Mouse (Mus musculus) colon, adult 2 months (tissue): ENCODE results near the gene Prune1. TPM values are rescaled to one million over a fixed set of nuclear protein-coding genes. Genes with fewer than 3 reads are reported as not detected.

ENCODE experiments used
- polyA plus RNA-seq: library from polyadenylated mRNA; depleted of rRNA; stranded (reverse); fragments of >200 nt; gene quantifications from 2 replicates; pipeline ENCODE4 v1.2.3, GENCODE M21; 2012; rRNA removed

Gene Prune1
- polyA plus RNA-seq: 10.7 and 12.5 TPM in 2 replicates

GRCm38 (mm10) chr3:95281216-95282126 lies at the start of gene Prune1, which contains the start of gene Mindy1:
Gene Prune1 (minus strand): TSS chr3:95282076.
Gene Mindy1 (plus strand): TSS chr3:95281345.

GRCm38 (mm10) chr3:95314486-95315093 lies 32.7 kb upstream of the Prune1 start, which contains the start of gene Cers2:
Gene Cers2 (plus strand): TSS chr3:95314791.

GRCm38 (mm10) chr3:95307100-95307499 lies 25.2 kb upstream of the Prune1 start, which contains the start of gene Anxa9:
Gene Anxa9 (minus strand): TSS chr3:95307176.

GRCm38 (mm10) chr3:95250783-95251424 lies 31.0 kb downstream of the Prune1 start, which contains the start of gene Bnipl:
Gene Bnipl (minus strand): TSS chr3:95251193.

GRCm38 (mm10) chr3:95241498-95241897 lies 40.4 kb downstream of the Prune1 start, which contains the start of gene Gm128:
Gene Gm128 (minus strand): TSS chr3:95241598.

GRCm38 (mm10) chr3:95231298-95232221 lies 50.3 kb downstream of the Prune1 start, which contains the start of gene Mllt11:
Gene Mllt11 (minus strand): TSS chr3:95232171.

GRCm38 (mm10) chr3:95228148-95228893 lies 53.6 kb downstream of the Prune1 start, which contains the start of gene Cdc42se1:
Gene Cdc42se1 (plus strand): TSS chr3:95228732.

GRCm38 (mm10) chr3:95217255-95218134 lies 64.4 kb downstream of the Prune1 start, which contains the start of gene Gabpb2:
Gene Gabpb2 (minus strand): TSS chr3:95217916.

Other genes starting within 250 kb of the Prune1 start
- gene Psmd4, start 239.5 kb downstream of the Prune1 start, polyA plus RNA-seq: 102 and 110 TPM in 2 replicates
- gene Pip5k1a, start 175.1 kb downstream of the Prune1 start, polyA plus RNA-seq: 10.7 and 11.9 TPM in 2 replicates
- gene Vps72, start 171.1 kb downstream of the Prune1 start, polyA plus RNA-seq: 68.0 and 78.0 TPM in 2 replicates
- gene Tmod4, start 157.6 kb downstream of the Prune1 start, polyA plus RNA-seq: 0.93 and 1.5 TPM in 2 replicates
- gene Scnm1, start 148.1 kb downstream of the Prune1 start, polyA plus RNA-seq: 26.0 and 28.9 TPM in 2 replicates
- gene Lysmd1, start 148.0 kb downstream of the Prune1 start, polyA plus RNA-seq: 4.3 and 5.4 TPM in 2 replicates
- gene Tnfaip8l2, start 139.7 kb downstream of the Prune1 start, polyA plus RNA-seq: 8.8 and 9.7 TPM in 2 replicates
- 5.5 and 7.0 TPM in 2 replicates for gene Sema6c, start 121.6 kb downstream of the Prune1 start, polyA plus RNA-seq
- 7.3 and 7.6 TPM in 2 replicates for gene Gabpb2, start 64.2 kb downstream of the Prune1 start, polyA plus RNA-seq
- 45.1 and 48.4 TPM in 2 replicates for gene Cdc42se1, start 53.3 kb downstream of the Prune1 start, polyA plus RNA-seq
- gene Mllt11, start 49.9 kb downstream of the Prune1 start, polyA plus RNA-seq: 15.7 and 16.9 TPM in 2 replicates
- 0.51 and 0.64 TPM in 2 replicates for gene Gm128, start 40.5 kb downstream of the Prune1 start, polyA plus RNA-seq
- gene Bnipl, start 30.9 kb downstream of the Prune1 start, polyA plus RNA-seq: 5.2 and 5.5 TPM in 2 replicates
- 141 and 163 TPM in 2 replicates for gene Mindy1, start 731 bp downstream of the Prune1 start, polyA plus RNA-seq
- 1.3 and 1.5 TPM in 2 replicates for gene Anxa9, start 25.1 kb upstream of the Prune1 start, polyA plus RNA-seq
- 47.5 and 48.1 TPM in 2 replicates for gene Cers2, start 32.7 kb upstream of the Prune1 start, polyA plus RNA-seq
- 8.3 and 8.7 TPM in 2 replicates for gene Setdb1, start 75.1 kb upstream of the Prune1 start, polyA plus RNA-seq
- not detected in 2 replicates for gene 4930558C23Rik, start 120.8 kb upstream of the Prune1 start, polyA plus RNA-seq
- gene Arnt, start 152.3 kb upstream of the Prune1 start, polyA plus RNA-seq: 26.7 and 27.6 TPM in 2 replicates
- 2.6 and 3.4 TPM in 2 replicates for gene Ctsk, start 217.2 kb upstream of the Prune1 start, polyA plus RNA-seq
- 59.5 and 69.0 TPM in 2 replicates for gene Ctss, start 244.7 kb upstream of the Prune1 start, polyA plus RNA-seq